Mouse (Mus musculus): ENCODE measurements at regions not wholly inside any gene's neighbourhood (a gene's known extent, or its start where the extent isn't known, plus 50 kb on each side); places are given as distances from the start of the nearest gene placed in this dataset.
"Not testable (repeated sequence)": the region's sequence is repeated elsewhere in the genome, so short reads cannot be mapped to it uniquely, and the experiment has no call there.

- DNase-seq, result peak; percentile 38
These were observed 55.4 kb upstream of the Bnc1 start for GRCm38 (mm10) chr7:82047456-82047855.

GRCm38 (mm10) chr7:82053411-82053810 is 61.3 kb upstream of the Bnc1 start:
- no peak for DNase-seq

GRCm38 (mm10) chr7:82056551-82057230 is 64.6 kb upstream of the Bnc1 start:
- peak; percentile 12 for DNase-seq

GRCm38 (mm10) chr7:82063407-82063806 is 71.3 kb upstream of the Bnc1 start:
- DNase-seq, result no peak

- DNase-seq, result no peak
These were observed 77.7 kb upstream of the Bnc1 start for GRCm38 (mm10) chr7:82069629-82070450.

GRCm38 (mm10) chr7:82070946-82071727 is 79.0 kb upstream of the Bnc1 start:
- DNase-seq, result no peak

- no peak for DNase-seq
These were observed 83.3 kb upstream of the Bnc1 start for GRCm38 (mm10) chr7:82075359-82075758.

GRCm38 (mm10) chr7:82081851-82082250 is 89.8 kb upstream of the Bnc1 start:
- no peak for DNase-seq

GRCm38 (mm10) chr7:82082883-82083282 is 90.8 kb upstream of the Sh3gl3 start:
- no peak for DNase-seq

- DNase-seq, result no peak
These were observed 89.2 kb upstream of the Sh3gl3 start for GRCm38 (mm10) chr7:82084473-82084872.

GRCm38 (mm10) chr7:82085205-82085604 is 88.4 kb upstream of the Sh3gl3 start:
- no peak for DNase-seq

GRCm38 (mm10) chr7:82098136-82098535 is 75.5 kb upstream of the Sh3gl3 start:
- DNase-seq, result no peak

- no peak for DNase-seq
These were observed 72.3 kb upstream of the Sh3gl3 start for GRCm38 (mm10) chr7:82101314-82101713.

GRCm38 (mm10) chr7:82105631-82106030 is 68.0 kb upstream of the Sh3gl3 start:
- no peak for DNase-seq

- DNase-seq, result not testable (repeated sequence)
These were observed 64.5 kb upstream of the Sh3gl3 start for GRCm38 (mm10) chr7:82109141-82109540.

GRCm38 (mm10) chr7:82109550-82109949 is 64.1 kb upstream of the Sh3gl3 start:
- DNase-seq, result no peak

- no peak for DNase-seq
These were observed 63.7 kb upstream of the Sh3gl3 start for GRCm38 (mm10) chr7:82109977-82110376.

GRCm38 (mm10) chr7:82112046-82112445 is 61.6 kb upstream of the Sh3gl3 start:
- DNase-seq, result no peak

GRCm38 (mm10) chr7:82115646-82116045 is 58.0 kb upstream of the Sh3gl3 start:
- no peak for DNase-seq

GRCm38 (mm10) chr7:82119266-82119665 is 54.4 kb upstream of the Sh3gl3 start:
- DNase-seq, result peak; percentile 83

GRCm38 (mm10) chr7:82119866-82120265 is 53.8 kb upstream of the Sh3gl3 start:
- DNase-seq, result no peak

GRCm38 (mm10) chr7:82121746-82122145 is 51.9 kb upstream of the Sh3gl3 start:
- DNase-seq, result peak; percentile 70

All from kidney, postnatal 14 days (tissue).